Comparison of ENCODE assay signal across 8 mouse cellular contexts in the genomic region with DNA sequence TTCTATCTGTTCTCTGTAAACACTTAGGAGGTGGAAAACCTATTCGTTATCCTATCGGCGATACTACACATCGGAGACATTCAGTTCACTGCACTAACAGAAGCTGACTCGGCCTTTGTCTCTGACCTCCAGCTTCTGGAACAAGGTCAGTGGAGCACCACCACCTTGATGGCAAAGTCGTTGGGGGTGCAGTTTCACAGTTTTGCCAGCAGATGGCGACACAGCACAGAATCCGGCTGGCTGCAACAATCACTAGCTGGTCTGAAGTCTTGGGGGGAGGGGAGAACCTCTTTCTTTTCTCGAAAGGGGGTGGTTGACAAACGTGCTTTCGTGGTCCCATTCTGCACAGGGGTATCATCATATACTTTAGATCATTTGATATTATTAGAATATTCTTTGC.
DNase-seq lines count a peak whose midpoint lies in the region; TF ChIP-seq lines count a peak whose summit lies in the region.

No protein-coding gene starts in this region.

- no peak for TF ChIP-seq POLR2A in brain, embryonic 14.5 days (IDR thresholded peaks at IDR 0.05; ENCODE audit: borderline replicate concordance, extremely low read depth, insufficient read depth, insufficient read length, poor library complexity, severe bottlenecking)

- TF ChIP-seq CTCF in brain, embryonic 14.5 days (IDR thresholded peaks at IDR 0.05; ENCODE audit: borderline replicate concordance, extremely low read depth, insufficient read depth, insufficient read length) = peak; percentile 100

- DNase-seq in ES-CJ7 (ENCODE audit: low read depth, low spot score) = peak; percentile 84
- peak; percentile 87 for DNase-seq in brain, embryonic 14.5 days (ENCODE audit: low read depth)
- DNase-seq in fibroblast of lung, adult 2 months (ENCODE audit: low read depth) = peak; percentile 37
- peak; percentile 81 to 87 for DNase-seq in heart, postnatal 10 days
- DNase-seq in kidney, postnatal 4 days = peak; percentile 75 to 77
- DNase-seq in lung, postnatal 10 days = peak; percentile 81
- DNase-seq in ovary, postnatal 14 days (ENCODE audit: low spot score) = peak; percentile 65
- DNase-seq in thymus, postnatal 14 days = peak; percentile 57

- intact Hi-C loops in heart, postnatal 10 days (cut with DNase I) = loop anchor here (1.0 to 5.0 kb wide), 4 partner anchors 134 to 777 kb away; no protein-coding TSS in a partner anchor

Comparison
In these comparisons a context has a peak if more than half of its experiments do, and no peak if none do; other contexts are left out.
1. Peak in every context shown above with its lines: DNase-seq.
2. DNase-seq: peak in every context shown above with its lines; median percentile 87 in brain, embryonic 14.5 days; 84 in ES-CJ7; 84 in heart, postnatal 10 days; 81 in lung, postnatal 10 days; 76 in kidney, postnatal 4 days; 65 in ovary, postnatal 14 days; 57 in thymus, postnatal 14 days; 37 in fibroblast of lung, adult 2 months.